Mouse (Mus musculus): ENCODE measurements around the gene Fcer1g. TPM values are rescaled to one million over a fixed set of nuclear protein-coding genes. Genes with fewer than 3 reads are reported as not detected.
A peak's percentile ranks its signal among the peaks of the same experiment; 100 is the strongest.
"Not testable (repeated sequence)": the region's sequence is repeated elsewhere in the genome, so short reads cannot be mapped to it uniquely, and the experiment has no call there.

Fcer1g gene
- total RNA-seq, 2 experiments from 2014 or later = 3.2 to 3.9 TPM

DNA sequence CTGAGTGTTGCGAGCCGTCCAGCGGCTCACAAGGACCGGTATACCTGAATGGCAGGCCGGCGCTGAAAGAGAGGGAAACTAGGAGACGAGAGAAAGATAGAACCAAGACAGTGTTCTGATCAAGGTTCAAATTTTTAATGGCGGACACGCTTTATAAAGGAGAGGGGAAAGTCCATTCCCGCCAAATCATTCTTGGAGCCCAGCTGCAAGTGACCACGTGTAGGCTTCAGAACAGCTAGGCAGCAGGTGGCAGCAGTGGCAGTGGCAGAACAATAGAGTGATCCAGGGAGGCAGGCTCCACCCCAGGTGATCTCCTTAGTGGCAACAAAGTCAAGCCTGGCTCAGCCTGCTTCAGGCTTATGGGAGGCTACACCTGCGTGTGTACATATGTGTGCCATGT is 7.8 kb upstream of the Fcer1g start:
- DNase-seq = not testable (repeated sequence)

DNA sequence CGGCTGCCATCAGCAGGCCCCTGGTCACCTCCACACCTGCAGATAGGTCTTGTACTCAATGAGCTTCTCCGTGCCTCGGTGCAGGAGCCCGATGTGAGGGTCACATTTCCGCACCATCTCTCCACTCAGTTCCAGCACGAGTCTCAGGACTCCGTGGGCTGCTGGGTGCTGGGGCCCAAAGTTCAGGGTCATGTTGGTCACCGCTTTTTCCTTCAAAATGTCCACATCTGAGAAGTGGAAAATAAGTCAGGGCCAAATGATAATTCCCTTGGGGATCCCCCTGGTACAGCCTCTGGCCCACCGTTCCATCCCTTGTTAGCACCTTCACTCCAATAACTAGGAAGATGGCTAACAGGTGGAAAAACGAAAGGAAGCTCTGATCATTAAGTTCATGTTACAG is 6.7 kb upstream of the Fcer1g start:
- DNase-seq = no peak

DNA sequence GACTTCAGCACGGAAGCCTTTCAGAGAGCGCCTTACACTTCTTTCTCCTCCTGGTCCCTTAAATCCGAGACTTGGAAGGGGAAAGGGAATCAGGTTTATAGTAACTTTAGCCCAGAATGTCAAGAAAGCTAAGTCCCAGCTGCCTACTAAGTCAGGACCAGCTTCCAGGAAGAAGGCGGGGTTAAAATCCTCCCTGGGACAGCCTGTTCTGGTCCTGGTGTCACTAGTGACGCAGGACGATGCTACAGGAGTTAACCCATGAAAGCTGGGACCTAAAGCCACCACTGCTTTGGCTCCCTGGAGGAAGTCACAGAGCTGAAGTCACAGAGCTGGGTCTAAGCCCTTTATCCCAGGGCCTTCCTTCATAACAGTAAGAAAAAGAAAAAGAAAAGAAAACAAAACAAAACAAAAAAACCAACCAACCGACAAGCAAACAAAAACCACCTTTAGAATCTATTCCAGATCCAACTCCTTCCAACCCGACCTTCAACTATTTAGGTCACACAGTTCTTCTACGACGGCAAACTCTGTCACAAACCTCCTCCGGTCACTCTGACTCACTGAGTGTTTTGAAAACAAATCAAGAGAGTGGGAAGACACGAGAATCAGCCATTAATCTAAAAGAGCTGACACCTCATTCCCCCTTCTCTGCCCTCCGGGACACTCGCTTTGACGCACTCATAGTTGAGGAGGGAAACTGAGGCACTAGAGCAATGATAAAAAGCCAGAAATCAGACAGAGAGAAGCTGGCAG is 6.0 kb upstream of the Fcer1g start:
- DNase-seq = peak; percentile 75

DNA sequence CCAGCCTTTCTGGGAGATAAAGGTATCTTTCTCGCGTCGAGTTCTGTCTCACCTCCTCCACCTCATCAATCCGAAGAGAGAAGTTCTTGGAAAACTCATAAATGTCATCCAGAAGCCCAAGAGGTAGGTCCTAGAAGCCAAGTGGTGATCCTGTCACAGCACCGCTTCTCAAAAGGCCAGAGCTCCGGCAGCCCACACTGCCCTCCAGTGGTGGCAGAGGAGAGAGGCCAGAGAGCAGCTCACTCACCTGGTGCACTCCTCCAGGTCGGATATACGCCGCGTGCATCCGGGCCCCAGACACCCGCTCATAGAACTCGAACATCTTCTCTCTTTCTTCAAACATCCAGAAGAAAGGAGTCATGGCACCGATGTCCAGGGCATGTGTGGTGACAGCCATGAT is 4.3 kb upstream of the Fcer1g start:
- DNase-seq = peak; percentile 41

DNA sequence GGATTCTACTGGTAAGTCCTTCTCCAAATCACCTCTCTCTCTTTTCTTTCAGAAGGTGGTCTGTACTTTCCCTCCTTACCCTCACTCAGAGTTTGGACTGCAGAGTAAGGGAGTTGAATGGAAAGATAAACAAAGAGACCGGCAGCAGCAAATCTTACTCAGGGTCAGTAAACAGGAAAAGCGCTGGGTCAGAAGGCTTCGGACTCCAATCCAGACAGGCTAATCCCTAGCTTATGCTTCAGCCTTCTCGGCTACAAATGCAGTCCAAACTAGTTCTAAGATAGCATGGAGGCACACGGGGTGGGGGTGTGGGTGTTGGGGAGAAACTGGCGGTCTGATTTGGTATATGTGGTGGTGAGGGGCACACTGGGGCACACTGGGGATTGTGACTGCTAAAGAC is 3.3 kb upstream of the Fcer1g start:
- DNase-seq = no peak

DNA sequence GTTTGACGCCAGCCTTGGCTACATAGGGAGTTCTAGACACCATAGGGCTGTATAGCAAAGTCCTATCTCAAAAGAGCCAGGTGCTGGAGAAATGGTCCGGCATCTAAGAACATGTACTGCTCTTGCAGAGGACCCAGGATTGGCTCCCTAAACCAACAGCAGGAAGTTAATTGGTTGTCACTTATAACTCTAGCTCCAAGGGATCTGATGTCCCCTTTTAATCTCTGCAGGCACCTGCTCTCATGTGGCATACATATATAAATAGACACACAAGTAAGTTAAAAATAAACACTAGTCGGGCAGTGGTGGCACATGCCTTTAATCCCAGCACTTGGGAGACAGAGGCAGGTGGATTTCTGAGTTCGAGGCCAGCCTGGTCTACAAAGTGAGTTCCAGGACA is 1.6 kb upstream of the Fcer1g start:
- no peak for DNase-seq

DNA sequence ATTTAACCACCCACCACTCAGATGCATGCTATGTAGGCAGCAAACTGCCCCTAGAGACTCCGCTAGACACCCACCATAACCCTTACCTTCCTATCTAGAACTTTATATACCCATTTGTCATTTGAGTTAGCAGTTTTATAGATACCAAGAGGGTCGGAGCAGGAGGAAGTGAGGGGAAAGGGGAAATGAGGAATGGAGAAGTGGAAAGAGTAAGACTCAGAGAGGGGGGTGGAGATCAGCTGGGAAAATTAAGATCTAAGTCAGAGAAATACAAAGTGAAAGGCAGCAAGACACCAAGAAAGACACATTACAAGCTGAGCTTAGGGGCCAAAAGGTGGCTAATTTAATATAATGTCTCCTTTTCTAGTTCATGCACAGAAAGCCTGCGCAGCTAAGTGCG is 373 bp upstream of the Fcer1g start:
- DNase-seq = no peak

GRCm38 (mm10) chr1:171232800-171233730 is 1.1 kb downstream of the Fcer1g start:
- no peak for DNase-seq

- DNase-seq = no peak
Observed at GRCm38 (mm10) chr1:171232348-171232747, 1.8 kb downstream of the Fcer1g start.

- DNase-seq = no peak
Observed at GRCm38 (mm10) chr1:171231844-171232243, 2.3 kb downstream of the Fcer1g start.

- DNase-seq = no peak
Observed at GRCm38 (mm10) chr1:171230215-171230614, 4.0 kb downstream of the Fcer1g start.

DNA sequence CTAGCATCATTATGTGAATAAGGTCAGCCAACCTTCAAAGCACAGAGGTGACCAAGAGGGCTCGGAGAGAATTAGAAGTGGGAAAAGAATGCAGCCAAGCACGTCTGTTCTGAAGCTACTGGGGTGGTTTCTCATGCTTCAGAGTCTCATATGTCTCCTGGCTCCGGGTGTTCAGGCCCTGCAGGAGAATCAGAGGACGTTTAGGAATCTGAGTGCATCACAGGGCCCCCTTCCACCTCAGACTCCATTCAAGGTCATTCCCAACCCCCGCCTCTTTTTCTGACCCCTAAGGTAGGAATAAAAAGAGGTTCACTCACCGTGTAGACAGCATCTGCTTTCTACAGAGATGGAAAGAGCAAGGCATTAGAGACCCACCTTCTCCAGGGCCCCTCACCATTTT is 4.4 kb downstream of the Fcer1g start:
- no peak for DNase-seq

GRCm38 (mm10) chr1:171227879-171228278 is 6.3 kb downstream of the Fcer1g start:
- DNase-seq = no peak

DNA sequence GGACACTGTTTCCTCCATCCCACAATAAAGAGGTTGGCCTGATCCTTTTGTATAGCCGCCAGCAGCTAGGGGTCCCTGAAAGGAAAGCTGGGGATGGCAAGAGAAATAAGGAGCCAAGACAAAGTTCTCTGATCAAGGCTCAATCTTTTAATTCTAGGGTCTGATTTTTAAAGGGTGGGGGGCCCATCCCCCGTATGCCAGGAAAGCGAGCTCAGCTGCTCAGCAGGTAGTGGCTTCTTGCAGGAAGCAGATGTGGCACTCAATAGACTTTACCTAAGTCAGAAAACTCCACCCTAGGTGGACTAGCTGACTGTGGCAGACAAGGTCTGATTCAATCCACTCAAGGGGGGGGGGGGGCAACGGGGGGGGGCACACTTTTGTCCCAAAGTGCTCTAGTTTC is 7.4 kb downstream of the Fcer1g start:
- no peak for DNase-seq

DNA sequence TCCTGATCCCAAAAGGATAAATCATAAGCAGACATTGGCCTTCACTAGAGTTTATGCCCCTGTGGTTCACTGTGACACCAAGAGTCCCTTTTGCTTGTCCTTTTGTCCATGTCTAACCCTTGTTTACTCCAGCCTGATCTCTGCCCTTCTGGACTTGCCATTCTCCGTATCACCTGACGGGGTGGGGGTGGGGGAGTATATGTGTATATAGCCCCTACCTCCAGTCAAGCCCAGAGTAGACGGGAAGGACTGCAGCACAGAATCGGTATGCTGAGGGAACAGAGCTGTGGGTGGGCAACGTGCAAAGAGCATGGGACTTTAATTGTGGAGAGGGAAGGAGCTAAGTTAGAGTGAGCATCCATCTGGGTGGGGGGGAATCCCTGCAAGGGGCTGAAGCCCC is 9.3 kb downstream of the Fcer1g start, which contains the start of gene Apoa2:
Gene Apoa2, plus strand, starts transcription at position 198 of the 400 bp plus-strand sequence.
- DNase-seq = no peak

DNA sequence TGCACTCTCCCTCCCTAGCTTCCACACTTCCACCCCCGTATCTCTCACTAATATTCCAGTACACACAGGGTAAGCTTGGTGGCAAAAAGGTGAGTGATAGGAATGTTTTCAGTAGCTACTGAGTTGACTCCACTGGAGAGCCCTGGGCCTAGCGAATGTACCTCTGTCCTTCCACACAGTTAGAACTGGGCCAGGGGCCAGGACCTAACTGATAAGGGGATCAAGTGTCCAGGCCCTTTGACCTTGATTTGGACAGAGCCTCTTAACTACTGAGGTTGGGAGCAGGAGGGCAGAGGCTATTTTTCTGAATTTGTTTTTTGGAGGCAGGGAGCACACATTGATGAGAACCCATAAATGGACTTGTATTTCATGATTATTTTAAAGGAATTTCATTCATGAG is 10.4 kb downstream of the Fcer1g start:
- DNase-seq = no peak

DNA sequence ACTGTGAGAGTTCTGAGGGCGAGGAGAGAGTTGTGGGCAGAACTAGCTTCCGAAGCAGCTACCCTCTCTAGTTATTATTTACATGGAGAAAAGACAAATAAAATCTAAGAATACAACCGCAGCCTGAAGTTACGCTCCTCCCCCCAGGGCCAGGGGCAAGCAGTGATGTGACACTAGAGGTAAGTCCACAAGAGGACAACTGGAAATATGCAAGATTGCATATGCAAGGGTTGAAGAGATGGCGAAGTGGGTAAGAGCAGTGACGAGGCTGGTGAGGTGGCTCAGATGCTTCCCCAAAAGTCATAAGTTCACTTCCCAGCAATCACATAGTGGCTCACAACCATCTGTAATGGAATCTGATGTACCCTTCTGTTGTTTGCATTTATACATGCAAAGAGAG is 11.0 kb downstream of the Fcer1g start:
- DNase-seq = no peak

DNA sequence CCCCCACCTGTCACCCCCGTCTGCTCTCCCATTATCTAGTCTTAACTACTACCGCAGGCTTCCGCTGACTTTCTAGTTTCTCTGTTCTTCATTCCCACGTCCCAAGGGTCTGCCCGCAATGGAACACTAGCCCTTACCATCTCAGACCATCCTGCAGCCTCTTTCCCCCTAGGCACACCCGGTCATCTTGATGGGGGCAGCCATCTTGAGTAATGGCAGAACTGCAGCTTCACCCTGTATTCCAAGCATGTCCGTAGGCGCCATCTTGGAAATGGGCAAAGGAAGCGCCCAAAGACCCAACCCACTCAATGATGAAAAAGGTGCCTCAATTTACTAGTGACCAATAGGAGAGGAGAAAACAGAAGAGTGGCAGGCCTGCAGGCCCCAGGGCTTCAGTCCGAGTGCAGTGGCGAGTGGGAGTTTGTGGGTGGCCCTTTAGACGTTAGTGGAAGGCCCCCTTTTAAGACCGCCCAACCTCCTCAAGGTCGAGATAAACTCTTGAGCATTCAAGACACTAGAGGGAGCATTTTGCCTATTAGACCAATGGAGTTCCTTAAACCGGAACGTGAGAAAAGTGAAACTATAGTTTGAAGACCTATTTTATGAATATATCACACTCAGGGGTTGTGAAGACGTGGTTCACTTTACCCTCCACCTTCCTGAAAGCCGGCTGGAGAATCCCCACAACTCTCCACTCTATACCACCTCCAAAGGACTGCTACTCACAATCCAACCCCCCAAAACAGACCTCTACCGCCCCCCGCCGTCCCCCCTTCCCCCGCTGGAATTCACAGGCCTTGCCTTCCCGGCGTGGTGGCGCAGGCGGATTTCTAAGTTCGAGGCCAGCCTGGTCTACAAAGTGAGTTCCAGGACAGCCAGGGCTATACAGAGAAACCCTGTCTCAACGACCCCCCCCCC is 11.7 kb downstream of the Fcer1g start, which contains the start of gene Tomm40l:
Gene Tomm40l, minus strand, starts transcription at position 277 of the 918 bp plus-strand sequence.
- peak; percentile 97 for DNase-seq

DNA sequence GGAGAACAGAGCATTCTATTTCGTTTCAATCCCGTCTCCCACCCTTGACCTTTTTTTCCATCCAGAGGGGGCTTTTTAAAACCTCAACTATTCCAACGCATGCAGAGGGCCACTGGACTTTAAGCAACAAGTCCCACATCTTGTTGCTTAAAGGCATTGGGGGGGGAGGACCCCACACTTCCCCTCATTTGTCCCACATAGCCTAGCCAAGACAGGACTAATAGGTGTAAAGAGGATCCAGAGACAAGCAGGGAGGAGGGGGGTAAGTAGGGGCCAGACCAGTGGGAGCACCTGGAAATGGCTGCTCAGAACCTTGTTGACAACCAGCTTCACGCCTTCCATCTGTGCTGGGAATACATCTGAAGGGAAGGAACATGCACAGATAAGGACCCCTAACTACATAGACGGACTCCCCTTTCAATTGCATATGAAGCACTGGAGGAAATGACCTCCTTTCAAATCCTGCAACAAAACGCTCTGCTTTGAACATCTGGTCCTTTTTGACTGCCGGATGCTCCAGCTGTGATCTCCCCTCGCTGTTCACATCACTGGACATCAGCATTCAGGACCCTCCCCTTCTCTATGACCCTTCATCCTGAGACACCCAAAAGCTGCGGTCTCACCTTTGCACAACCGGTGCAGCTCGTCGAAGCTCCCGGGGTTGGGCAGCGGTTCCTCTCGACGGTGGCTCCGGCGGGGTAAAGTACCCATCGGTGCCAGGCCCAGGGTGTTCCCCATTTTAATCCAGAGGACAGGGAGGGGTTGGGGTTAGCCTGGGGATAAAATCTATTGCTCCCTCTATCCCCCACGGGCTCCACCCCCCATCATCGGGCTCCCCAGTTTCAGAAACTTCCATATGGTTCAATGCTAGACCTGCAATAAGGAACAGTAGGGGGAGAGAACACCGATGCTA is 12.6 kb downstream of the Fcer1g start:
- peak; percentile 20 for DNase-seq

GRCm38 (mm10) chr1:171220871-171221270 is 13.3 kb downstream of the Fcer1g start:
- peak; percentile 63 for DNase-seq
